Mouse (Mus musculus) stomach, embryonic 14.5 days (tissue): ENCODE results near the gene Carns1. TPM values are rescaled to one million over a fixed set of nuclear protein-coding genes. Genes with fewer than 3 reads are reported as not detected.

Experiments used
- ATAC-seq: fragments of 200-750 bp; cut with Nextera tagmentation; 2 replicates; pipeline ENCODE4 v1.8.0; 2017; ENCODE audit warnings: low read depth, moderate TSS enrichment; ENCODE audit not compliant: insufficient number of reproducible peaks, insufficient read depth, low FRiP score
- H3K27ac ChIP-seq: fragments of 300-500 bp; sonication (generic); 2 replicates; pipeline ENCODE4 v1.5.1; 2014; ENCODE audit warnings: mild to moderate bottlenecking, low read length, moderate library complexity, mixed read lengths
- H3K27me3 ChIP-seq: fragments of 300-500 bp; sonication (generic); 2 replicates; pipeline ENCODE4 v1.6.1; 2014; ENCODE audit warnings: low read length, control low read depth, mixed read lengths; ENCODE audit not compliant: control insufficient read depth, insufficient read depth
- H3K36me3 ChIP-seq: fragments of 300-500 bp; sonication (generic); 2 replicates; pipeline ENCODE4 v1.6.1; 2014; ENCODE audit warnings: mild to moderate bottlenecking, control low read depth, low read length, moderate library complexity, mixed read lengths; ENCODE audit not compliant: control insufficient read depth, insufficient read depth
- H3K4me1 ChIP-seq: fragments of 300-500 bp; sonication (generic); 2 replicates; pipeline ENCODE4 v1.6.1; 2014; ENCODE audit warnings: low read length, control low read depth, mixed read lengths; ENCODE audit not compliant: control insufficient read depth, insufficient read depth
- H3K4me2 ChIP-seq: fragments of 300-500 bp; sonication (generic); replicated peaks from 2 replicates; pipeline ENCODE4 v1.6.1; 2014; ENCODE audit warnings: low read depth, low read length, control low read depth
- H3K4me3 ChIP-seq: fragments of 300-500 bp; sonication (generic); 2 replicates; pipeline ENCODE4 v1.5.1; 2014; ENCODE audit warnings: low read depth, low read length, control low read depth
- H3K9ac ChIP-seq: fragments of 300-500 bp; sonication (generic); replicated peaks from 2 replicates; pipeline ENCODE4 v1.6.1; 2014; ENCODE audit warnings: low read depth, mild to moderate bottlenecking, control low read depth, low read length, moderate library complexity, mixed read lengths
- H3K9me3 ChIP-seq: fragments of 300-500 bp; sonication (generic); 2 replicates; pipeline ENCODE4 v1.6.1; 2016; ENCODE audit warnings: low read depth, low read length, control low read depth; ENCODE audit not compliant: control insufficient read depth
- WGBS: fragments of 180-500 bp; shearing (Covaris S2); extraction: QIAGEN DNeasy Blood & Tissue Kit; methylation state at CpG from one replicate; pipeline ENCODE4 v1.1.7; 2014; 5-methylcytosine and 5-hydroxymethylcytosine counted together
- polyA plus RNA-seq: library from polyadenylated mRNA; unstranded; fragments of >200 nt; fragmentation: Nextera tagmentation; extraction: Ambion mirVana; gene quantifications from 2 replicates; pipeline ENCODE4 v1.2.1, GENCODE M21; 2014

Carns1 gene
- polyA plus RNA-seq, 1 experiment from 2014 or later: 0.90 TPM

GRCm38 (mm10) chr19:4159049-4159448, 16.2 kb downstream of the Carns1 start:
- peaks cover 29% of the 10 kb centered on the region for H3K36me3 ChIP-seq

GRCm38 (mm10) chr19:4156771-4157170, 18.5 kb downstream of the Carns1 start:
- Histone ChIP-seq H3K9ac (no peak overlapping the region), H3K36me3 (peaks cover 41% of the 10 kb centered on the region), H3K4me3 (no peak overlapping the region), H3K4me2 (no peak overlapping the region), H3K4me1 (no peaks in the 10 kb centered on the region), H3K27ac (no peak overlapping the region), H3K27me3 (no peaks in the 10 kb centered on the region), H3K9me3 (no peaks in the 10 kb centered on the region)
- WGBS: 88% methylated on average over 12 of the region's 12 CpGs
- ATAC-seq: no peak

More at GRCm38 (mm10) chr19:4159049-4159448, 16.2 kb downstream of the Carns1 start:
- no peaks in the 10 kb centered on the region for H3K9me3 ChIP-seq
- no peak overlapping the region for H3K4me2 ChIP-seq
- no peaks in the 10 kb centered on the region for H3K27me3 ChIP-seq
- ATAC-seq: no peak
- H3K4me1 ChIP-seq: peaks cover 14% of the 10 kb centered on the region
- H3K27ac ChIP-seq: no peak overlapping the region
- 94% methylated on average over 8 of the region's 8 CpGs for WGBS
- no peak overlapping the region for H3K9ac ChIP-seq
- H3K4me3 ChIP-seq: no peak overlapping the region

- 80% methylated on average over 20 of the region's 20 CpGs for WGBS
- Histone ChIP-seq H3K27ac (no peak overlapping the region), H3K9ac (no peak overlapping the region), H3K4me3 (no peak overlapping the region), H3K9me3 (no peaks in the 10 kb centered on the region), H3K36me3 (peaks cover 38% of the 10 kb centered on the region), H3K27me3 (no peaks in the 10 kb centered on the region), H3K4me2 (no peak overlapping the region), H3K4me1 (no peaks in the 10 kb centered on the region)
- no peak for ATAC-seq
Observed at GRCm38 (mm10) chr19:4156073-4156579, 19.2 kb downstream of the Carns1 start.

GRCm38 (mm10) chr19:4155223-4156072, 19.8 kb downstream of the Carns1 start:
- no peak overlapping the region for H3K4me2 ChIP-seq
- H3K27ac ChIP-seq: no peak overlapping the region
- 86% methylated on average over 6 of the region's 6 CpGs for WGBS
- H3K9me3 ChIP-seq: no peaks in the 10 kb centered on the region
- H3K4me3 ChIP-seq: no peak overlapping the region
- H3K27me3 ChIP-seq: no peaks in the 10 kb centered on the region
- H3K4me1 ChIP-seq: no peaks in the 10 kb centered on the region
- no peak for ATAC-seq
- peaks cover 41% of the 10 kb centered on the region for H3K36me3 ChIP-seq
- H3K9ac ChIP-seq: no peak overlapping the region

GRCm38 (mm10) chr19:4154437-4155222, 20.6 kb downstream of the Carns1 start:
- ATAC-seq: no peak
- Histone ChIP-seq H3K9me3 (no peaks in the 10 kb centered on the region), H3K36me3 (peaks cover 49% of the 10 kb centered on the region), H3K4me2 (no peak overlapping the region), H3K9ac (no peak overlapping the region), H3K27ac (no peak overlapping the region), H3K27me3 (no peaks in the 10 kb centered on the region), H3K4me1 (peaks cover 6% of the 10 kb centered on the region; the same call in 1 of the 2 replicates), H3K4me3 (no peak overlapping the region)
- 77% methylated on average over 13 of the region's 13 CpGs for WGBS

- no peaks in the 10 kb centered on the region for H3K27me3 ChIP-seq
- H3K9me3 ChIP-seq: no peaks in the 10 kb centered on the region
- H3K36me3 ChIP-seq: peaks cover 41% of the 10 kb centered on the region
- no peak within 1 kb of the TSS for H3K9ac ChIP-seq
- H3K4me2 ChIP-seq: no peak within 1 kb of the TSS
- WGBS: 57% methylated on average over 11 of the region's 11 CpGs
- no peak within 1 kb of the TSS for H3K27ac ChIP-seq
- no peak within 1 kb of the TSS for H3K4me3 ChIP-seq
- peaks cover 14% of the 10 kb centered on the region for H3K4me1 ChIP-seq
- ATAC-seq: no peak
Observed at GRCm38 (mm10) chr19:4153232-4153654, 22.0 kb downstream of the Carns1 start, which contains the start of gene Ptprcap. Ptprcap (plus strand) TSS chr19:4153604.

- no peak overlapping the region for H3K4me3 ChIP-seq
- WGBS: 79% methylated on average over 8 of the region's 8 CpGs
- no peak overlapping the region for H3K9ac ChIP-seq
- no peak for ATAC-seq
- no peak overlapping the region for H3K4me2 ChIP-seq
- H3K36me3 ChIP-seq: peaks cover 36% of the 10 kb centered on the region
- no peaks in the 10 kb centered on the region for H3K9me3 ChIP-seq
- no peak overlapping the region for H3K27ac ChIP-seq
- no peaks in the 10 kb centered on the region for H3K27me3 ChIP-seq
- H3K4me1 ChIP-seq: peaks cover 19% of the 10 kb centered on the region
Observed at GRCm38 (mm10) chr19:4152445-4153231, 22.6 kb downstream of the Carns1 start.

- H3K9ac ChIP-seq: no peak overlapping the region
- H3K4me1 ChIP-seq: peaks cover 20% of the 10 kb centered on the region
- peaks cover 30% of the 10 kb centered on the region for H3K36me3 ChIP-seq
- ATAC-seq: no peak
- H3K27ac ChIP-seq: no peak overlapping the region
- H3K4me2 ChIP-seq: no peak overlapping the region
- H3K4me3 ChIP-seq: no peak overlapping the region
- no peaks in the 10 kb centered on the region for H3K27me3 ChIP-seq
- no peaks in the 10 kb centered on the region for H3K9me3 ChIP-seq
- WGBS: 83% methylated on average over 5 of the region's 5 CpGs
Observed at GRCm38 (mm10) chr19:4151898-4152297, 23.4 kb downstream of the Carns1 start.
